Mouse (Mus musculus): ENCODE measurements around the gene St3gal3. TPM values are rescaled to one million over a fixed set of nuclear protein-coding genes. Genes with fewer than 3 reads are reported as not detected.

Gene St3gal3
- polyA plus RNA-seq, 1 experiment from 2014 or later: 13.2 TPM

DNA sequence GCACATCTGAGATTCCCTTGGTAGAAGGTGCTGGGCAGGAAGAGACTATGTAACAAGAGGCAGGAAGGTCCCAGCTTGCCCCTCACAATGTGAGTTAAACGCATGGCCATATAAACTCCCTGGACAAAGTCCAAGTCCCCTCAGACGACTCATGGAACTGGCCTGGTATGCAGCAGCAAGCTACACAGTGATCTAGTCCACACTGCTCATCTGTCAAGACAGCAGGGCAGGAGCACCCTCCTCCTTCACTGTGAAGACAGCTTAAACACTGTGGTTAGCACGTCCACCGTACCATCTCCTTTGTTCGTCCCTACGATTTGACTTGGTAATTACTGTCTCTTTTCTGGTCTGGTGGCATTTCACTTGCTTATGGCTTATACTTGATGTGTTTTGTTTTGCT is 104.8 kb downstream of the St3gal3 start:
- no peak overlapping the region for H3K4me3 ChIP-seq (ENCODE audit: low read depth, low read length)
- no peak overlapping the region for H3K9ac ChIP-seq (ENCODE audit: low read depth, low read length)
- H3K27ac ChIP-seq (ENCODE audit: low read length): no peak overlapping the region
- H3K4me2 ChIP-seq (ENCODE audit: low read length): no peak overlapping the region
- H3K9me3 ChIP-seq (replicated peaks; ENCODE audit: control insufficient read depth, low read length, poor library complexity, severe bottlenecking): no peaks in the 10 kb centered on the region
- H3K27me3 ChIP-seq (ENCODE audit: control insufficient read depth, insufficient read depth, low read depth, low read length): no peaks in the 10 kb centered on the region
- 0 out of 2 replicates have a peak, but pooled peaks cover 4% of the 10 kb centered on the region for H3K4me1 ChIP-seq (ENCODE audit: control insufficient read depth, insufficient read depth, low read length)
- no peaks in the 10 kb centered on the region for H3K36me3 ChIP-seq (ENCODE audit: control insufficient read depth, insufficient read depth, low read length)
- WGBS: 33% methylated on average over 6 of the region's 6 CpGs
- ATAC-seq: no peak

DNA sequence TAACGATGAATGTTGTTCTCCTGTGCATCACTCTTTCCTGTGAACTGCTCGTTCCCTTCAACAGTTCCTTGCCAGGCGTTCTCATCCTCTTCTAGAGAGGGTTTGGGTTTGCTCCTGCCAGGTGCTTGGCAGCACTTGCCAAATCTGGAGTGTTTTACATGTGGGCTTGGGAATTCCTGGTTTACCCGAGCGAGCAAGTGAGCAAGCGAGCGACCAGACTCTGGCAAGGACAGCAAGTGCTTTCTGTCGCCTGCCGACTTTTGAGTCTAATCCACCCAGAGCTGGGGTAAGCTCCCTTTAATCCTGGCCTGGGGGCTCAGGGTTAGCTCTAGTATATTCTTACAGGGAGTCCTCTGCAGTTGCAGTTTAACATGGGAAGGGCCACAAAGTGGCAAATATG is 105.7 kb downstream of the St3gal3 start:
- Histone ChIP-seq H3K9ac (ENCODE audit: low read depth, low read length) (no peak overlapping the region), H3K9me3 (replicated peaks; ENCODE audit: control insufficient read depth, low read length, poor library complexity, severe bottlenecking) (no peaks in the 10 kb centered on the region), H3K27ac (ENCODE audit: low read length) (no peak overlapping the region), H3K4me2 (ENCODE audit: low read length) (no peak overlapping the region), H3K4me1 (ENCODE audit: control insufficient read depth, insufficient read depth, low read length) (0 out of 2 replicates have a peak, but pooled peaks cover 4% of the 10 kb centered on the region), H3K36me3 (ENCODE audit: control insufficient read depth, insufficient read depth, low read length) (no peaks in the 10 kb centered on the region), H3K27me3 (ENCODE audit: control insufficient read depth, insufficient read depth, low read depth, low read length) (no peaks in the 10 kb centered on the region), H3K4me3 (ENCODE audit: low read depth, low read length) (no peak overlapping the region)
- no peak for ATAC-seq
- 51% methylated on average over 9 of the region's 9 CpGs for WGBS

DNA sequence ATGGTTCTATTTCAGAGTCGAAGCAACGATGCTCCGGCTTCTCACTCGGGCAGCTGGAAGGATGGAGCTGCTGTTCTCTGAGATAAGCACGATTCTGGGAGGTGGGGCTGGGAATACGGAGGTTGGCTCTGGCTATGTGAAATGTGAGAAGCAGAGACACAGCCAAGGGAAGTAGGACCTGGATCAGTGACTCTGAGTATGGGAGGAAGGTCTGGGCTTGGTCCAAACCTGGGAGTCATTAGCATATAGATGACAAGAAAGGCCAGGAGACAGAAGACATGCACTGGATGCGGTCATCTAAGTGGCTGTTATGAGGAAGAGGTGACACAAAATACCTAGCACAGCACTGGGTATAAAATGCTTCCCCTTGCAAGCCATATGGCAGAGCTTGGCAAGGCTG is 108.8 kb downstream of the St3gal3 start:
- no peak overlapping the region for H3K27ac ChIP-seq (ENCODE audit: low read length)
- H3K4me3 ChIP-seq (ENCODE audit: low read depth, low read length): no peak overlapping the region
- no peak for ATAC-seq
- H3K36me3 ChIP-seq (ENCODE audit: control insufficient read depth, insufficient read depth, low read length): no peaks in the 10 kb centered on the region
- H3K9me3 ChIP-seq (replicated peaks; ENCODE audit: control insufficient read depth, low read length, poor library complexity, severe bottlenecking): no peaks in the 10 kb centered on the region
- 0 out of 2 replicates have a peak, but pooled peaks cover 4% of the 10 kb centered on the region for H3K4me1 ChIP-seq (ENCODE audit: control insufficient read depth, insufficient read depth, low read length)
- H3K4me2 ChIP-seq (ENCODE audit: low read length): no peak overlapping the region
- 85% methylated on average over 7 of the region's 7 CpGs for WGBS
- H3K9ac ChIP-seq (ENCODE audit: low read depth, low read length): no peak overlapping the region
- H3K27me3 ChIP-seq (ENCODE audit: control insufficient read depth, insufficient read depth, low read depth, low read length): no peaks in the 10 kb centered on the region

DNA sequence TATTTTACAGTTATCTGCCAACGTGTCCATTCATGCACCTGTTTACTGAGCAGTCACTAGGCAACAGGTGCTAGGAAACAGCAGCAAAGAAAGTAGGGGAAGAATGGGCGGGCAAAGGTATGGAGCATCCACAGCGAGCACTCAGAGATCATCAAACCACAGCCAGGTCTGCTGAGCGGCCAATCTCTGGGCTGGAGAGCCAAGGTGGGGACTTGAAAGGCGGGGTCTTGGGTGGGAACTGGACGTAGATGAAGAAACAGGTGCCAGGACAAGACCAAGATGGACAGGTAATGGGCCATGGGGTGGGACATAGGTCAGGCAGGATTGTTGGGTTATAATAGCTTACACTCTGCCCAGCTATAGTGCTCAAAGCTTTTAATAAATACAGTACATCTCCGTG is 109.3 kb downstream of the St3gal3 start:
- no peak overlapping the region for H3K9ac ChIP-seq (ENCODE audit: low read depth, low read length)
- H3K9me3 ChIP-seq (replicated peaks; ENCODE audit: control insufficient read depth, low read length, poor library complexity, severe bottlenecking): no peaks in the 10 kb centered on the region
- WGBS: 91% methylated on average over 7 of the region's 7 CpGs
- no peak overlapping the region for H3K4me2 ChIP-seq (ENCODE audit: low read length)
- no peak for ATAC-seq
- no peaks in the 10 kb centered on the region for H3K36me3 ChIP-seq (ENCODE audit: control insufficient read depth, insufficient read depth, low read length)
- no peaks in the 10 kb centered on the region for H3K27me3 ChIP-seq (ENCODE audit: control insufficient read depth, insufficient read depth, low read depth, low read length)
- H3K27ac ChIP-seq (ENCODE audit: low read length): no peak overlapping the region
- H3K4me3 ChIP-seq (ENCODE audit: low read depth, low read length): no peak overlapping the region
- 0 out of 2 replicates have a peak, but pooled peaks cover 4% of the 10 kb centered on the region for H3K4me1 ChIP-seq (ENCODE audit: control insufficient read depth, insufficient read depth, low read length)

DNA sequence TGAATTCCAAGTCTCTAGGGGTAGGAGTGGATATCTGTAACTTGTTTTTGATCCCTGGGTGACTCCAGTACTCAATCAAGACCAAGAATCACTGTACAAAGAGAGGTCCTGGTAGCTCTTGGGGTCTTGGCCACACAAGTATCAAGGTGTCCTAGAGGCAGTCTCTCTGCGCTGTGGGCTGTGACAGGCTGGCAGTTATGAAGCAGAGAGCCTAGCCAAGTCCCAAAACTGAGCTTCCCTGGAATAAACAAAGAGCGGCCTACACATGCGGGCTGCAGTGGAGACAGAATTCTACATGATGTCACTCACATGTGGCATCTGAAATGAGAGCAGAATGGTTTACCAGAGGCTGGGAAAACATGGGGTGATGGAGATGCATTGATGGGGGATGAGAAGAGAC is 111.9 kb downstream of the St3gal3 start:
- no peak overlapping the region for H3K4me3 ChIP-seq (ENCODE audit: low read depth, low read length)
- H3K27ac ChIP-seq (ENCODE audit: low read length): no peak overlapping the region
- no peak for ATAC-seq
- no peak overlapping the region for H3K9ac ChIP-seq (ENCODE audit: low read depth, low read length)
- H3K9me3 ChIP-seq (replicated peaks; ENCODE audit: control insufficient read depth, low read length, poor library complexity, severe bottlenecking): no peaks in the 10 kb centered on the region
- H3K27me3 ChIP-seq (ENCODE audit: control insufficient read depth, insufficient read depth, low read depth, low read length): no peaks in the 10 kb centered on the region
- no peaks in the 10 kb centered on the region for H3K36me3 ChIP-seq (ENCODE audit: control insufficient read depth, insufficient read depth, low read length)
- H3K4me2 ChIP-seq (ENCODE audit: low read length): no peak overlapping the region
- H3K4me1 ChIP-seq (ENCODE audit: control insufficient read depth, insufficient read depth, low read length): peaks cover 7% of the 10 kb centered on the region; the same call in 1 of the 2 replicates
- WGBS: 95% methylated on average over 3 of the region's 3 CpGs

DNA sequence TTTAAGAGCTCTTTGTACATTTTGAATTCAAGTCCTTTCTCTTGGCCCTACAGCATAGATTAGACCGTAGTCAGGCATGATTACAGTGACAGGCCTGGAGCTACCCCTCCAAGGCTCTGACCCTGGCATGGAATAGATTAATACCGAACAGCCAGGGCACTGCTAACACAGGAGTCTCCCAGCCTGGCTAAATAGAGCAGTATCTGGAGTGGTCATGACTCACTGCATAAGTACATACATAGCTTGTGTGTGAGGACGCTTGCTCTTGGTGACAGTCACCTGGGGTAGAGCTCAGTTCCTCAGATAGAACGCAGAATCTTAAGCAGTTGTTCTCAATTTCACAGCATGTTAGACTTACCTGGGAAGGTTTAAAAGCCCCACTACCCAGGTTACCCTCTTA is 112.3 kb downstream of the St3gal3 start:
- no peaks in the 10 kb centered on the region for H3K36me3 ChIP-seq (ENCODE audit: control insufficient read depth, insufficient read depth, low read length)
- no peaks in the 10 kb centered on the region for H3K27me3 ChIP-seq (ENCODE audit: control insufficient read depth, insufficient read depth, low read depth, low read length)
- no peaks in the 10 kb centered on the region for H3K9me3 ChIP-seq (replicated peaks; ENCODE audit: control insufficient read depth, low read length, poor library complexity, severe bottlenecking)
- ATAC-seq: no peak
- peaks cover 7% of the 10 kb centered on the region; the same call in 1 of the 2 replicates for H3K4me1 ChIP-seq (ENCODE audit: control insufficient read depth, insufficient read depth, low read length)
- no peak overlapping the region for H3K9ac ChIP-seq (ENCODE audit: low read depth, low read length)
- H3K4me3 ChIP-seq (ENCODE audit: low read depth, low read length): no peak overlapping the region
- 93% methylated on average over 4 of the region's 4 CpGs for WGBS
- no peak overlapping the region for H3K27ac ChIP-seq (ENCODE audit: low read length)
- no peak overlapping the region for H3K4me2 ChIP-seq (ENCODE audit: low read length)

DNA sequence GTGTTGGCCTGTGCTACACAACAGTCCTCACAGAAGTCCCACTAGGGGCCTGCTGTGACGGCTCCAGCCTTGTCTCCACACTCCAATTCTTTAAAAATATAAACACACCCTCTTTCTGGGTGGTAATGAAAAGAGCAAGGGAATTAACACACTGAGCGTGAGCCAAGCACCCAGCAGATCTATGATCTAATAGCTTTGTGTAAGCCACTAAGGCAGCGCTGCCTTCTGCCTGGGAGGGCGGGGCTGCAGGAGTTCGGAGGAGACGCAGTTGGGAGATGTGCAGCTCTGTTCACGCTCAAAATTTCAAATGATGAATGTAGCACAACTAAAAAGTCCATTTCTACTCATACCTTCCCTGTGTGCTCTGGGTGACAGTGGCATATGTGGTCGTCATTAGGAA is 115.1 kb downstream of the St3gal3 start:
- H3K27me3 ChIP-seq (ENCODE audit: control insufficient read depth, insufficient read depth, low read depth, low read length): no peaks in the 10 kb centered on the region
- WGBS: 71% methylated on average over 8 of the region's 8 CpGs
- no peaks in the 10 kb centered on the region for H3K9me3 ChIP-seq (replicated peaks; ENCODE audit: control insufficient read depth, low read length, poor library complexity, severe bottlenecking)
- no peak overlapping the region for H3K9ac ChIP-seq (ENCODE audit: low read depth, low read length)
- no peaks in the 10 kb centered on the region for H3K36me3 ChIP-seq (ENCODE audit: control insufficient read depth, insufficient read depth, low read length)
- no peak overlapping the region for H3K4me3 ChIP-seq (ENCODE audit: low read depth, low read length)
- no peak overlapping the region for H3K27ac ChIP-seq (ENCODE audit: low read length)
- ATAC-seq: no peak
- peaks cover 9% of the 10 kb centered on the region for H3K4me1 ChIP-seq (ENCODE audit: control insufficient read depth, insufficient read depth, low read length)
- no peak overlapping the region for H3K4me2 ChIP-seq (ENCODE audit: low read length)

DNA sequence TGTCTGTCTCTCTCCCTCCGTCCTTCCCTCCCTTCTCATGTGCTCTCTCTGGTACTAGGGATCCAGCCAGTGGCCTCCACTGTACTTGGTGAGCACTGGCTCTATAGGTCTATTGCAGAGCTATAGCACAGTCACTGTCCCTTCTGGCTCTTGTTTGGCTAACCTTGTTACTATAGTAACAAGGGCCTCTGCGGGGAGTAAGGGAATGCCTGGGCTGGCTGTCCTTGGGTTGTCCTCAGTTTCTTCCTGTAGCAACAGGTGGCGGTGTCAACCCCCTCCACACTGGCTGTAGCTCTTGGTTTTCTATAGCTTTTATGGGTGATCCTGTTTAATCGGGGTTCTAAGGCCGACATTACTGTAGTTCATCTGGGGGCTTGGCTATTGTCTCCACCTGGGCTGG is 115.5 kb downstream of the St3gal3 start:
- Histone ChIP-seq H3K4me2 (ENCODE audit: low read length) (no peak overlapping the region), H3K4me3 (ENCODE audit: low read depth, low read length) (no peak overlapping the region), H3K9me3 (replicated peaks; ENCODE audit: control insufficient read depth, low read length, poor library complexity, severe bottlenecking) (no peaks in the 10 kb centered on the region), H3K9ac (ENCODE audit: low read depth, low read length) (no peak overlapping the region), H3K27me3 (ENCODE audit: control insufficient read depth, insufficient read depth, low read depth, low read length) (no peaks in the 10 kb centered on the region), H3K27ac (ENCODE audit: low read length) (no peak overlapping the region), H3K36me3 (ENCODE audit: control insufficient read depth, insufficient read depth, low read length) (no peaks in the 10 kb centered on the region), H3K4me1 (ENCODE audit: control insufficient read depth, insufficient read depth, low read length) (peaks cover 9% of the 10 kb centered on the region)
- 69% methylated on average over 5 of the region's 5 CpGs for WGBS
- ATAC-seq: 0 out of 2 replicates have a peak, but pooled peaks have one; percentile 48

DNA sequence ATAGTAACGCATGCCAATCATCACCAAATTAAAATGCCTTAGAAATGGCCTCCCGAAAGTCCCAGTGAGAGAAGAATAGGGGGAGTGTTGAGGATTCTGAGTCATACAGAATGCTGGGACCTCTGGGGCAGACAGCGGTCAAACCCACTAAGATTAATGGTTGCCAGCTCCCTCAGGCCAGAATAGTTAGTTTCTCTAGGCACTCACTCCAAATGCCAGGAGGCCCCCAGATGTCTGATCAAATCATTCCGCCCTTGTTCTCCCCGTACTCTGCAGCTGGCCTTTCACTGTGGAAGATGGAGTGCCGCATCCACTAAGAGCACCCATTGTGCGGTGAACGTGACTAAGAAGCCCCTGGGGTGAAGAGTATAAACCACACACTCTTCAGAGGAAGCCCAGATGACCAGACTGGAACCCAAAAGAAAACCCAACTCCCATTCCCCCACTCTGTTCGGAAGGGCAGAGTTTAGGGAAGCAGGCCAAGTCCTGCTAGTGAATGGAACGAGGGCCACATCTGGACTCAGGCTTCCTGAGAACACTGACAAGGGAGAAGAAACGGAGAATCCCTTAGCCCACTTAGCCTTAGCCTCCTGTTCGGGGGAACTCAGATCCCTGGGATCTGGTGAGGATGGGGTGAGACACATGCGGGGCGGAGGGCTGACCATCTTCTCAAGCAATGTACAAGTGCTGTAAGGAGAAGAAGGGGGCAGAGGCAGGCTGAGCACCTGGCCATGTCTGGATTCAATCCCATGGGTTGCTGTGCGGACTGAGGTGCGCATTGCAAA is 117.5 kb downstream of the St3gal3 start:
- H3K4me2 ChIP-seq (ENCODE audit: low read length): no peak overlapping the region
- no peaks in the 10 kb centered on the region for H3K9me3 ChIP-seq (replicated peaks; ENCODE audit: control insufficient read depth, low read length, poor library complexity, severe bottlenecking)
- no peaks in the 10 kb centered on the region for H3K36me3 ChIP-seq (ENCODE audit: control insufficient read depth, insufficient read depth, low read length)
- H3K27ac ChIP-seq (ENCODE audit: low read length): no peak overlapping the region
- H3K4me1 ChIP-seq (ENCODE audit: control insufficient read depth, insufficient read depth, low read length): peaks cover 9% of the 10 kb centered on the region
- no peak for ATAC-seq
- no peak overlapping the region for H3K9ac ChIP-seq (ENCODE audit: low read depth, low read length)
- H3K4me3 ChIP-seq (ENCODE audit: low read depth, low read length): no peak overlapping the region
- WGBS: 79% methylated on average over 16 of the region's 16 CpGs
- no peaks in the 10 kb centered on the region for H3K27me3 ChIP-seq (ENCODE audit: control insufficient read depth, insufficient read depth, low read depth, low read length)
